Mouse (Mus musculus) liver, embryonic 11.5 days (tissue): ENCODE measurements around the gene Ccr10. TPM values are rescaled to one million over a fixed set of nuclear protein-coding genes. Genes with fewer than 3 reads are reported as not detected.
A peak's percentile ranks its signal among the peaks of the same experiment; 100 is the strongest.

Experiments
- ATAC-seq: fragments of 200-750 bp; cut with Nextera tagmentation; replicated peaks from 2 replicates; pipeline ENCODE4 v1.8.0; 2017; ENCODE audit warnings: moderate number of reproducible peaks, mild to moderate bottlenecking, moderate TSS enrichment, moderate library complexity; ENCODE audit not compliant: low FRiP score
- DNase-seq: peaks from one replicate; pipeline ENCODE4 v3.0.0-alpha.2; 2017; ENCODE audit warnings: low spot score
- H3K27ac ChIP-seq: fragments of 300-500 bp; sonication (generic); 2 replicates; pipeline ENCODE4 v1.5.1; 2014; ENCODE audit warnings: mild to moderate bottlenecking, low read depth, low read length, control low read depth
- H3K27me3 ChIP-seq: fragments of 300-500 bp; sonication (generic); replicated peaks from 2 replicates; pipeline ENCODE4 v1.6.1; 2014; ENCODE audit warnings: low read length, mixed read lengths; ENCODE audit not compliant: control insufficient read depth, insufficient read depth
- H3K36me3 ChIP-seq: fragments of 300-500 bp; sonication (generic); 2 replicates; pipeline ENCODE4 v1.6.1; 2014; ENCODE audit warnings: mild to moderate bottlenecking, low read length, moderate library complexity, mixed read lengths; ENCODE audit not compliant: control insufficient read depth, insufficient read depth
- H3K4me1 ChIP-seq: fragments of 300-500 bp; sonication (generic); replicated peaks from 2 replicates; pipeline ENCODE4 v1.6.1; 2014; ENCODE audit warnings: low read length, mixed read lengths; ENCODE audit not compliant: control insufficient read depth, insufficient read depth
- H3K4me2 ChIP-seq: fragments of 300-500 bp; sonication (generic); 2 replicates; pipeline ENCODE4 v1.6.1; 2014; ENCODE audit warnings: mild to moderate bottlenecking, control low read depth, moderate library complexity
- H3K4me3 ChIP-seq: fragments of 300-500 bp; sonication (generic); 2 replicates; pipeline ENCODE4 v1.5.1; 2014; ENCODE audit warnings: low read depth, low read length, control low read depth
- H3K9ac ChIP-seq: fragments of 300-500 bp; sonication (generic); 2 replicates; pipeline ENCODE4 v1.6.1; 2014; ENCODE audit warnings: low read depth, low read length, control low read depth
- H3K9me3 ChIP-seq: fragments of 300-500 bp; sonication (generic); 2 replicates; pipeline ENCODE4 v1.6.1; 2016; ENCODE audit warnings: low read length, inconsistent platforms, mixed read lengths; ENCODE audit not compliant: control insufficient read depth
- WGBS: fragments of 180-500 bp; shearing (Covaris S2); extraction: QIAGEN DNeasy Blood & Tissue Kit; methylation state at CpG from one replicate; pipeline ENCODE4 v1.1.7; 2014; 5-methylcytosine and 5-hydroxymethylcytosine counted together
- polyA plus RNA-seq: library from polyadenylated mRNA; unstranded; fragments of >200 nt; fragmentation: Nextera tagmentation; extraction: Ambion mirVana; gene quantifications from 2 replicates; pipeline ENCODE4 v1.2.1, GENCODE M21; 2014

The Ccr10 gene
- polyA plus RNA-seq, 1 experiment from 2014 or later: 0.10 TPM

- Histone ChIP-seq H3K4me1 (peaks cover 2% of the 10 kb centered on the region; the same call in 1 of the 2 replicates), H3K9me3 (no peaks in the 10 kb centered on the region), H3K9ac (peak overlapping the region; percentile 31; the same call in 1 of the 2 replicates), H3K27ac (no peak overlapping the region), H3K4me3 (peak overlapping the region; percentile 34; the same call in 1 of the 2 replicates), H3K4me2 (peak overlapping the region; percentile 63), H3K27me3 (peaks cover 37% of the 10 kb centered on the region), H3K36me3 (no peaks in the 10 kb centered on the region)
- ATAC-seq (no peak), DNase-seq (no peak)
- WGBS: 15% methylated on average over 18 of the region's 19 CpGs
Measured at GRCm38 (mm10) chr11:101143338-101144225, 31.7 kb downstream of the Ccr10 start.

- peaks cover 40% of the 10 kb centered on the region for H3K27me3 ChIP-seq
- WGBS: 86% methylated on average over 10 of the region's 10 CpGs
- ATAC-seq (no peak), DNase-seq (no peak)
- no peaks in the 10 kb centered on the region for H3K9me3 ChIP-seq
- H3K4me1 ChIP-seq: peaks cover 2% of the 10 kb centered on the region; the same call in 1 of the 2 replicates
- no peaks in the 10 kb centered on the region for H3K36me3 ChIP-seq
- no peak overlapping the region for H3K4me2 ChIP-seq
- H3K27ac ChIP-seq: no peak overlapping the region
- no peak overlapping the region for H3K4me3 ChIP-seq
- no peak overlapping the region for H3K9ac ChIP-seq
Measured at GRCm38 (mm10) chr11:101142215-101142967, 32.9 kb downstream of the Ccr10 start.

- Histone ChIP-seq H3K9me3 (no peaks in the 10 kb centered on the region), H3K27ac (no peak overlapping the region), H3K9ac (no peak overlapping the region), H3K4me2 (no peak overlapping the region), H3K4me1 (peaks cover 2% of the 10 kb centered on the region; the same call in 1 of the 2 replicates), H3K36me3 (no peaks in the 10 kb centered on the region), H3K4me3 (no peak overlapping the region), H3K27me3 (peaks cover 40% of the 10 kb centered on the region)
- 77% methylated on average over 8 of the region's 8 CpGs for WGBS
- ATAC-seq: no peak
- DNase-seq: no peak
Measured at GRCm38 (mm10) chr11:101141088-101141487, 34.2 kb downstream of the Ccr10 start.

- H3K4me3 ChIP-seq: peak overlapping the region; percentile 20; the same call in 1 of the 2 replicates
- peaks cover 40% of the 10 kb centered on the region for H3K27me3 ChIP-seq
Measured at GRCm38 (mm10) chr11:101140164-101140819, 35.0 kb downstream of the Ccr10 start.

GRCm38 (mm10) chr11:101138536-101139181 lies 36.6 kb downstream of the Ccr10 start:
- Histone ChIP-seq H3K27me3 (peaks cover 39% of the 10 kb centered on the region), H3K4me2 (peak overlapping the region; percentile 45), H3K36me3 (no peaks in the 10 kb centered on the region), H3K9me3 (no peaks in the 10 kb centered on the region), H3K27ac (no peak overlapping the region), H3K9ac (no peak overlapping the region), H3K4me3 (0 out of 2 replicates have a peak overlapping the region, but pooled peaks have one; percentile 10), H3K4me1 (peaks cover 2% of the 10 kb centered on the region; the same call in 1 of the 2 replicates)
- no peak for DNase-seq
- 25% methylated on average over 15 of the region's 15 CpGs for WGBS
- ATAC-seq: no peak

More at GRCm38 (mm10) chr11:101140164-101140819, 35.0 kb downstream of the Ccr10 start:
- Histone ChIP-seq H3K4me2 (peak overlapping the region; percentile 64), H3K36me3 (no peaks in the 10 kb centered on the region), H3K4me1 (peaks cover 2% of the 10 kb centered on the region; the same call in 1 of the 2 replicates), H3K9me3 (no peaks in the 10 kb centered on the region), H3K9ac (no peak overlapping the region), H3K27ac (no peak overlapping the region)
- ATAC-seq: no peak
- DNase-seq: no peak
- 33% methylated on average over 27 of the region's 27 CpGs for WGBS

GRCm38 (mm10) chr11:101137000-101137399 lies 38.2 kb downstream of the Ccr10 start:
- H3K9ac ChIP-seq: no peak overlapping the region
- H3K36me3 ChIP-seq: no peaks in the 10 kb centered on the region
- ATAC-seq: no peak
- no peak overlapping the region for H3K4me2 ChIP-seq
- no peaks in the 10 kb centered on the region; the same call in 1 of the 2 replicates for H3K4me1 ChIP-seq
- H3K27me3 ChIP-seq: peaks cover 33% of the 10 kb centered on the region
- no peaks in the 10 kb centered on the region for H3K9me3 ChIP-seq
- DNase-seq: no peak
- H3K27ac ChIP-seq: no peak overlapping the region
- WGBS: 78% methylated on average over 7 of the region's 7 CpGs
- H3K4me3 ChIP-seq: no peak overlapping the region

- Histone ChIP-seq H3K4me3 (no peak overlapping the region), H3K36me3 (no peaks in the 10 kb centered on the region), H3K27ac (no peak overlapping the region), H3K9me3 (no peaks in the 10 kb centered on the region), H3K4me2 (no peak overlapping the region), H3K4me1 (peaks cover 8% of the 10 kb centered on the region), H3K27me3 (peaks cover 8% of the 10 kb centered on the region), H3K9ac (no peak overlapping the region)
- DNase-seq: no peak
- ATAC-seq: no peak
- 79% methylated on average over 13 of the region's 13 CpGs for WGBS
Measured at GRCm38 (mm10) chr11:101134217-101134865, 40.9 kb downstream of the Ccr10 start.
